ENCODE assay signal across 12 mouse cellular contexts in the genomic region with DNA sequence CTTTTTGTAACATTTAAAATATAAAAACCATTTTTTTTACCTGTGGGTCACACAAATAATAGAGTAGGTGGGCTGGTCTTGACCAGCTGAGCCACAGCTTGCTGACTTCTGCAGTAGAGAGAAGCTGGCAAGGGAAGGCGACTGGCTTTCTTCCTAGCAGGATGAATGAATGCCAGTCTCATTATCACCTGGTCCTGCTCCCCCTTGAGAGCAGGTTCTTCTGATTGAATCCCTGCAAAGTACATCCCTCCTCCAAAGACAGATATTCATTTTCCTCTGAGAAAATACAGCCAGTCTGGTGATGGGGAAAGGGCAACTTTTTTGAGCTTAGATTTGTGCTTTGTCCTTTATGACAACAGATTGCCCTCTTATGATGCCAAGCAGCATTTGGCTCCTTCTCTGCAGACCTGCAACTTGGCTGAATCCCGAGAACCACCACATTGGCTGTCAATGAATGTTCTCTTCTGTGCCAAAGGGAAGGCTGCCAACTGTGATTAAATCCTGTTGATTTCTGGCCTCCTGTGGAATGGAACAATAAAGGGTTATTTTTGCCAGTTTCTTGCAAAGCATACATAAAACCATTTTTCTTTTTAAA.
DNase-seq lines count a peak whose midpoint lies in the region; ATAC-seq and TF ChIP-seq lines count a peak whose summit lies in the region.
"Had no signal": no experiment of that assay in that cellular context is flagged by ENCODE, and none has a peak within 500 bp of the region (broad histone marks: within the 10 kb centered on the region; RNA-seq: fewer than 3 reads in every experiment).

No protein-coding gene starts in this region.

- no peaks in the 10 kb centered on the region for H3K9me3 ChIP-seq in kidney, embryonic 14.5 days (ENCODE audit: control insufficient read depth, low read length)
- no peaks in the 10 kb centered on the region for H3K9me3 ChIP-seq in neural tube, embryonic 14.5 days (ENCODE audit: control insufficient read depth, low read length)
- H3K9me3 ChIP-seq: embryonic facial prominence, embryonic 13.5 days; limb, embryonic 12.5 days; neural tube, embryonic 12.5 days had no signal

- TF ChIP-seq CTCF in kidney, adult 2 months (conservative IDR thresholded peaks at IDR 0.05; ENCODE audit: insufficient read depth, insufficient read length, low read depth, low read length): no peak
- TF ChIP-seq CTCF in lung, adult 2 months (IDR thresholded peaks at IDR 0.05; ENCODE audit: insufficient read depth, low read length): no peak

- H3K27me3 ChIP-seq in kidney, adult 2 months (replicated peaks; ENCODE audit: control insufficient read depth, insufficient read depth, low read length): no peaks in the 10 kb centered on the region
- no peaks in the 10 kb centered on the region for H3K27me3 ChIP-seq in kidney, embryonic 14.5 days (ENCODE audit: control insufficient read depth, insufficient read depth, low read length)
- no peaks in the 10 kb centered on the region for H3K27me3 ChIP-seq in neural tube, embryonic 14.5 days (ENCODE audit: control insufficient read depth, insufficient read depth, low read length)
- H3K27me3 ChIP-seq: embryonic facial prominence, embryonic 13.5 days; limb, embryonic 12.5 days; neural tube, embryonic 12.5 days; Patski had no signal

- no peak for TF ChIP-seq POLR2A in kidney, adult 2 months (IDR thresholded peaks at IDR 0.05; ENCODE audit: low read depth, low read length)
- no peak for TF ChIP-seq POLR2A in lung, adult 2 months (IDR thresholded peaks at IDR 0.05; ENCODE audit: borderline replicate concordance, extremely low read depth, low read depth, low read length)

- H3K27ac ChIP-seq in kidney, adult 2 months (ENCODE audit: insufficient read depth, low read depth, low read length): no peak overlapping the region
- no peak overlapping the region for H3K27ac ChIP-seq in kidney, embryonic 14.5 days (ENCODE audit: low read depth, low read length)
- H3K27ac ChIP-seq in neural tube, embryonic 14.5 days (ENCODE audit: low read depth, low read length): no peak overlapping the region
- H3K27ac ChIP-seq: embryonic facial prominence, embryonic 13.5 days; limb, embryonic 12.5 days; neural tube, embryonic 12.5 days had no signal

- H3K4me3 ChIP-seq in kidney, adult 2 months (ENCODE audit: insufficient read depth, low read depth, low read length): no peak overlapping the region
- H3K4me3 ChIP-seq in kidney, embryonic 14.5 days (ENCODE audit: low read length): no peak overlapping the region
- H3K4me3 ChIP-seq in neural tube, embryonic 14.5 days (ENCODE audit: low read depth, low read length): no peak overlapping the region
- H3K4me3 ChIP-seq in lung, adult 2 months (replicated peaks; ENCODE audit: extremely low read depth, low read depth, low read length): no peak overlapping the region
- H3K4me3 ChIP-seq: embryonic facial prominence, embryonic 13.5 days; limb, embryonic 12.5 days; neural tube, embryonic 12.5 days had no signal

- no peak for ATAC-seq in kidney, embryonic 14.5 days (ENCODE audit: low FRiP score, low TSS enrichment)
- ATAC-seq in neural tube, embryonic 14.5 days (ENCODE audit: low read depth): peak; percentile 69; the same call in 1 of the 2 replicates
- ATAC-seq in erythroid progenitor cell, adult 5-6 weeks (replicated peaks; ENCODE audit: low FRiP score, poor library complexity, severe bottlenecking): no peak
- no peak for ATAC-seq in megakaryocyte-erythroid progenitor cell, adult 5-6 weeks (replicated peaks; ENCODE audit: low FRiP score, low TSS enrichment, poor library complexity, severe bottlenecking)
- ATAC-seq: Patski had no signal

- DNase-seq in kidney, adult 2 months: peak; percentile 92
- peak; percentile 96 to 98 for DNase-seq in cerebellum, postnatal 10 days
- DNase-seq in kidney, postnatal 25 days: peak; percentile 70 to 72
- DNase-seq in lung, adult 2 months: no peak

- 41% methylated on average over 2 of the region's 2 CpGs for WGBS in kidney, adult 2 months
- WGBS in kidney, embryonic 14.5 days: 80% methylated on average over 2 of the region's 2 CpGs
- 50% methylated on average over 2 of the region's 2 CpGs for WGBS in neural tube, embryonic 14.5 days
- WGBS in lung, adult 2 months: 58% methylated on average over 2 of the region's 2 CpGs

- H3K36me3 ChIP-seq in kidney, adult 2 months (ENCODE audit: control insufficient read depth, insufficient read depth, low read length): no peaks in the 10 kb centered on the region
- no peaks in the 10 kb centered on the region for H3K36me3 ChIP-seq in kidney, embryonic 14.5 days (ENCODE audit: control insufficient read depth, insufficient read depth, low read length)
- H3K36me3 ChIP-seq in neural tube, embryonic 14.5 days (ENCODE audit: control insufficient read depth, insufficient read depth, low read length): no peaks in the 10 kb centered on the region
- H3K36me3 ChIP-seq: embryonic facial prominence, embryonic 13.5 days; limb, embryonic 12.5 days; neural tube, embryonic 12.5 days had no signal

- H3K9ac ChIP-seq in kidney, embryonic 14.5 days (ENCODE audit: low read depth, low read length): no peak overlapping the region
- H3K9ac ChIP-seq in neural tube, embryonic 14.5 days (replicated peaks; ENCODE audit: low read depth, low read length): no peak overlapping the region
- H3K9ac ChIP-seq: embryonic facial prominence, embryonic 13.5 days; limb, embryonic 12.5 days; neural tube, embryonic 12.5 days had no signal

- H3K4me2 ChIP-seq in kidney, embryonic 14.5 days (replicated peaks; ENCODE audit: low read depth, low read length): no peak overlapping the region
- H3K4me2 ChIP-seq in neural tube, embryonic 14.5 days (ENCODE audit: low read depth, low read length): no peak overlapping the region
- H3K4me2 ChIP-seq: embryonic facial prominence, embryonic 13.5 days; limb, embryonic 12.5 days; neural tube, embryonic 12.5 days had no signal

- H3K4me1 ChIP-seq in kidney, adult 2 months (ENCODE audit: control insufficient read depth, insufficient read depth, low read length): 0 out of 2 replicates have a peak, but pooled peaks cover 2% of the 10 kb centered on the region
- no peaks in the 10 kb centered on the region for H3K4me1 ChIP-seq in kidney, embryonic 14.5 days (ENCODE audit: control insufficient read depth, insufficient read depth, low read length)
- no peaks in the 10 kb centered on the region for H3K4me1 ChIP-seq in neural tube, embryonic 14.5 days (ENCODE audit: control insufficient read depth, insufficient read depth, low read length)
- H3K4me1 ChIP-seq in lung, adult 2 months (ENCODE audit: control insufficient read depth, insufficient read depth, low read length): no peaks in the 10 kb centered on the region
- H3K4me1 ChIP-seq: embryonic facial prominence, embryonic 13.5 days; limb, embryonic 12.5 days; neural tube, embryonic 12.5 days had no signal
